Mouse (Mus musculus) ES-Bruce4 (cell line): ENCODE measurements around the gene Cd3d.

ENCODE experiments used
- CTCF ChIP-seq: IDR thresholded peaks from one replicate; pipeline ENCODE4 v1.8.1; 2011; ENCODE audit warnings: low read depth, low read length
- POLR2A ChIP-seq: IDR thresholded peaks from one replicate; pipeline ENCODE4 v1.8.1; 2011; ENCODE audit warnings: low read length; ENCODE audit not compliant: insufficient read depth

GRCm38 (mm10) chr9:45007404-45007803, 25.8 kb downstream of the Cd3d start:
- no peak for TF ChIP-seq POLR2A
- TF ChIP-seq CTCF, result no peak
